Mouse (Mus musculus) bone marrow macrophage, adult 2 months (primary cell): ENCODE data around the gene Mipol1.

ENCODE experiments used
- CTCF ChIP-seq: IDR thresholded peaks from 2 replicates; pipeline ENCODE4 v1.5.1; 2012; ENCODE audit warnings: low read depth, mild to moderate bottlenecking, low read length, moderate library complexity
- POLR2A ChIP-seq: IDR thresholded peaks from 2 replicates; pipeline ENCODE4 v1.6.1; 2012; ENCODE audit warnings: mild to moderate bottlenecking, low read depth, low read length, borderline replicate concordance

DNA sequence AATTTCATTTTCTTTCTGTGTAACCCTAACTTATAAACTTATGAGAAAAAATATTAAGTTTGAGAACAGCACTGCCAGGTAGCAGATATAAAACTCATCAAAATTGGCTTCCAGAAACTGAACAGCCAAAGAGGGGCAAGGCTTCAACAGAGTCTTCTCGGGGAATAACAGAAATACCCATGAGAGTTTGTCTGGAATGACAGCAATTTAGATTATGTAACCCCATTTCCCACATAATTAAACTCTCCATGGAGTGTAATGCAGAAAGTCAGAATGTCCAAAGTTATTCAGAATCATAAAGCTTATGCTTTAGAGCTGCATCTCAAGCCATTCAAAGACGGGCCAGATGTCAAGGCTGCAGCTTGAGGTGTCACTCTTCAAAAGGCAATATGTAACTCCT lies 251.6 kb downstream of the Mipol1 start:
- TF ChIP-seq CTCF = no peak
- TF ChIP-seq POLR2A = no peak
